15 mouse cellular contexts compared by ENCODE assay signal in the genomic region with DNA sequence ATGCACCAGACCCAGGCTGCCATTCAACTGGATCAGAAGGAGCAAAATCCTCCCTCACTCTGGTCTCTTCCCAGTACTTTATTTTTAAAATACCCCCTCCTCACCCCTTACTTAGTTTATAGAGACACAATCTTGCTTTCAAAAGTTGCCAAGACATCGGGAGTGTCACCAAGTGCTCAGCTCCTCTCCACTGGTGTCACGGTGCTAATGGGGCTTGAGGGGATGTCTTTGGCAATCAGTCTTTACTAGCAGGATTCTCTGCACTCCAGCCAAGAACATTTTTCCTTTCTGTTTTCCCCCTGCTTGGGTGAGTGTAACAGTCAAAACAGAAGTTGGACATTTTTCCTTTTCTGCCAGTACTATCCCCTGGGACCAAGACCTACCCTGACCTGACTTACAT. TPM values are rescaled to one million over a fixed set of nuclear protein-coding genes. Genes with fewer than 3 reads are reported as not detected.
"Had no signal": no experiment of that assay in that cellular context is flagged by ENCODE, and none has a peak within 500 bp of the region (broad histone marks: within the 10 kb centered on the region; RNA-seq: fewer than 3 reads in every experiment).

No protein-coding gene starts in this region.

- H3K9me3 ChIP-seq: kidney, embryonic 15.5 days; limb, embryonic 13.5 days; liver, embryonic 12.5 days; midbrain, embryonic 12.5 days; neural tube, embryonic 15.5 days had no signal

- H3K36me3 ChIP-seq: kidney, embryonic 15.5 days; limb, embryonic 13.5 days; liver, embryonic 12.5 days; midbrain, embryonic 12.5 days; neural tube, embryonic 15.5 days had no signal

- H3K27me3 ChIP-seq: kidney, embryonic 15.5 days; limb, embryonic 13.5 days; midbrain, embryonic 12.5 days; neural tube, embryonic 15.5 days had no signal

- H3K9ac ChIP-seq: kidney, embryonic 15.5 days; limb, embryonic 13.5 days; liver, embryonic 12.5 days; midbrain, embryonic 12.5 days; neural tube, embryonic 15.5 days had no signal

- H3K27ac ChIP-seq: kidney, embryonic 15.5 days; limb, embryonic 13.5 days; liver, embryonic 12.5 days; midbrain, embryonic 12.5 days; neural tube, embryonic 15.5 days had no signal

- DNase-seq: kidney, adult 11 months; kidney, postnatal 25 days; layer of hippocampus, adult 9-11 months; left cerebral cortex, postnatal 4 days; right cerebral cortex, adult 18-20 months; right cerebral cortex, postnatal 25 days; thymus, postnatal 36 days had no signal

- H3K4me3 ChIP-seq: kidney, embryonic 15.5 days; limb, embryonic 13.5 days; liver, embryonic 12.5 days; midbrain, embryonic 12.5 days; myocyte; neural tube, embryonic 15.5 days had no signal

- ATAC-seq: hindbrain, embryonic 16.5 days; liver, embryonic 12.5 days had no signal

- H3K4me1 ChIP-seq: kidney, embryonic 15.5 days; limb, embryonic 13.5 days; liver, embryonic 12.5 days; midbrain, embryonic 12.5 days; neural tube, embryonic 15.5 days had no signal

- H3K4me2 ChIP-seq: kidney, embryonic 15.5 days; limb, embryonic 13.5 days; liver, embryonic 12.5 days; midbrain, embryonic 12.5 days; neural tube, embryonic 15.5 days had no signal

RNA-seq across cellular contexts. Expression of a gene that starts 10.3 kb away (rescaled TPM):
- total RNA-seq: megakaryocyte-erythroid progenitor cell, adult 5-6 weeks had no signal
